Mouse (Mus musculus) liver, adult 2 months (tissue): ENCODE data around the gene Ppcs.

Experiments used
- CTCF ChIP-seq: fragments of 200-500 bp; IDR thresholded peaks from 2 replicates; pipeline ENCODE4 v1.5.1; 2011; ENCODE audit warnings: low read depth, low read length, control low read depth
- POLR2A ChIP-seq: fragments of 200-500 bp; IDR thresholded peaks from 2 replicates; pipeline ENCODE4 v1.6.1; 2011; ENCODE audit warnings: low read length, control low read depth; ENCODE audit not compliant: insufficient read depth; ENCODE audit errors: extremely low read depth

- TF ChIP-seq CTCF (no peak), POLR2A (no peak)
These were observed 2.9 kb upstream of the Ppcs start for GRCm38 (mm10) chr4:119425077-119425476.
